Mouse (Mus musculus) right cerebral cortex, postnatal 10 days (tissue): Measurements from ENCODE around the gene Scamp3.

Experiments
- DNase-seq, 2 experiments: peaks; one replicate each; pipeline ENCODE4 v3.0.0; 2021; ENCODE audit warnings: low spot score in 2 of 2

Scamp3 gene

DNA sequence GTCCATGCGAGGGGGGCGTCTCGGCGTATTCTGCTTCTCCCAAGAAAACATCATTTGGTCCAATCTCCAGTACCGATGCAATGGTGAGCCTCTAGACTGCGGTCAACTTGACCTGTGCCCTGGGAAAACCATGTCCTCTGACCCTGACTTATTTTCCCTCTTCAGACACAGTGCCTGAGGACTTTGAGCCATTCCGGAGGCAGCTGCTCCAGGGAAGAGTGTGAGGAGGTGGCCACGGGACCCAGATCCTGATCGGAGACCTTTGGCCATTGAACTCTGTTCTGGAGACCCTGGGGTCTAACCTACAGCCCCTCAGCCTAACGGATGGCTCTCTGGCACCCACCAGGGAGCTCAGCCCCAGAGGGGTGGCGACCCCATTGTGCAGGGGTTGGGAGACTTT is 49.1 kb downstream of the Scamp3 start:
- DNase-seq, result no peak

DNA sequence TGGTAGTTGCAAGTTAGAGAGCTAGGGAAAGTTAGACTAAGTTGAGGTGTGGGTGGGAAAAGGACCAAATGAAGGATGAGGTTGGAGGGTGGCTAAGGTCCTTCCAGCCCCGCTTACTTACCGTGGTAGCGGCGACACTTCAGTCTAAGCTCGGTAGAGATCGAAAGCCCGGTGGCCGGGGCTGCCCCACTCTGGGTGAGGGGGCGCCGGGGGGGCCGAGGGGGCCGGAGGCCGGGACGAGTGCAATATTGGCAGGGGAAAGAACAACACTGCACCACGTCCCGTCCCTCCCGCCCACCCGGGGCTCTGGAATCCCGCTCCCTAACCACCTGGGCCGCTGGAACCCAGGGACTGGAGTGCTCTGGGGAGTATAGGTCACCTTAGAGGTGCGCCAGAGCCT is 49.6 kb downstream of the Scamp3 start, which contains the start of gene Mtx1:
Gene Mtx1, minus strand, starts transcription at position 189 of the 400 bp plus-strand sequence.
- no peak for DNase-seq

DNA sequence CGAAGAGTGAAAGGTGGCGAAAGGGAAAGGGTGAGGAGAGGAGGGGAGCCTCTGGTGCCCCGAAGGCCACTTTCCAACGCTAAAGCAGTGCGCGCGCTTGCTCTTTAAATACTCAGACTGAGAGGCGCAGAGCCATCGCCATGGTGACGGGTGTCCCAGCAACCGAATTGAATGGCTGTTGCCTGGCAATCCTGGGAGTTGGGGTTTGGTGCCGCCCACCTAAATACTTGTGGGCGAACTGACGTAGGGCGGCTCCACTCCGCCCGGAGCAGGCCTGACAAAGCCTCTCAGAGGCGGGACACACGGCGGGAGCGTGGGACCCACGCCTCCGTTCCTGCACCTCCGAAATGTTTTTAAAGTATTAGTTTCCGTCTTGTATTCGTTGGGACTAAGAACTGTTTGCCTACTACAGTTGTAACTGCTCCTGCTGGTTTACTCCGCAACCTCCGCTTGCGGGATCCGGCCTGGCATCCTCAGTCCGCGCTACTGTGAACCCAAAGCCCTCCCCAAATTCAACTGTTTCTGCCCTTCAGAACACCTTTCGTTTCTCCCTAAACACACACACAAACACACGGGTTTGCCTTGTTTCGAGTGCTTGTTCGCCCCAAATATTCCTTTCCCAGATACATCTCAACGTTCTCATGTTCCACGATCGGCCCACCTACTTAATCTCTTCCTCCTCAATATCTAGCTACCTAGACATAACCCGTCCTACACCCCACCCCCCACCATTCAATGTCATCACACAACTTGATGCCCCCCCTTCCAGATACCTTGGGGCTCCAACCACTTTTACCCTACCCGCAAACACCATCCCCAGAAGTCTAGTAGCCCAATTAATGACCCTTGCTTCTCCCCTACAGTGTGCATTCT is 50.3 kb downstream of the Scamp3 start:
- peak; percentile 96 to 97 for DNase-seq

DNA sequence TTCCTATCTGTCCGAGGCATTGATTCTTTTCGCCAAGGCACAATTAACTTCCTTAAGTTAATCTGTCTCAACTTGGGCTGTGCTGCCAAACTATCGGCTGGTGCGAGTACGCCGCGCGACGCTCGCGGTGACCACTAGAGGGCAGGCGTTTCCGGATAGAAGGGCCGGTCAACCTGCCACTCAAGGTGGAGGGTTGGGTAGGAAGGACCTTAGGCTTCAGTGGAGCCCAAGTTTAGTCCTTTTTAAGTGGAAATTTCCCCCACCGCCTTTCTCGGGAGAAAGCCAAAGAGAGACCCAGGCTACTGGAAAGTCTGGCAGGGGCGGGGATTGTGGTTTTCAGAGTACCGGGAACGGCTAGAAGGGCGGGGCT is 50.9 kb downstream of the Scamp3 start:
- peak; percentile 84 to 90 for DNase-seq

DNA sequence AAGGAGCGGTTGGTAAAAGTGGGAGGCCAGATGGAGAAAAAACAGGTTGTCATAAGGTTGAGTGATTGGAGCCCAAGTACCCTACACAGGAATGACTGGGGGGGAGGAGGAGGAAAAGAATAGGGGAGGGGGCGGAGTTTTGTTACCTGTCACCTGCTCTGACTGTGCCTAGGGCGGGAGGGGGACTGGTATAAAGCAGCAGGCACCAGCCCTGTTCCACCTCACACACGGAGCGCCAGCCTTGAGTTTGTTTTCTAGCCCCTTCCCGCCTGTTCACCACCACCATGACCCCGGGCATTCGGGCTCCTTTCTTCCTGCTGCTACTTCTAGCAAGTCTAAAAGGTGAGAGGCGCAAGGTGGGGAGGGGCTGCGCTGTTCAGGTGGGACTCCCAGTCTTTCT is 51.6 kb downstream of the Scamp3 start, which contains the start of gene Muc1:
Gene Muc1, plus strand, starts transcription at position 222 of the 400 bp plus-strand sequence.
- DNase-seq, result no peak

DNA sequence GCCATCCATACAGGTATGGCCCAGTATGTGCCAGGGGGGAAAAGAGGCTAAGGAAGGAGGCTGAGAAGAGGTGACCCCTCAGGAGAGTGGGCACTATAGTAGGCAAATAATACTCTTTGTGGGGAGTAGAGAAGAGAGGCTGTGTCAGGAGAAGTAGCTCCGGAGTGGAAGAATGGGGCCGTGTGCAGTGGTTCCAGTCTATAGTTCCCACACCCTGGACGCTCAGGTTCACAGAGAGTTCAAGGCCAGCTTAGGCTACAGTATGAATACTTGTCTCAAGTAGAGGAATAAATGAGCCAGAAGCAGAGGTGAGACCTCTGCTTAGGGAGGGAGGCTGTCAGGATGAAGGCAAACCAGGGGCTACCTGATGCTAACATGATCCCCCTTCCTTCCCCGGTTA is 52.0 kb downstream of the Scamp3 start:
- DNase-seq, result no peak

DNA sequence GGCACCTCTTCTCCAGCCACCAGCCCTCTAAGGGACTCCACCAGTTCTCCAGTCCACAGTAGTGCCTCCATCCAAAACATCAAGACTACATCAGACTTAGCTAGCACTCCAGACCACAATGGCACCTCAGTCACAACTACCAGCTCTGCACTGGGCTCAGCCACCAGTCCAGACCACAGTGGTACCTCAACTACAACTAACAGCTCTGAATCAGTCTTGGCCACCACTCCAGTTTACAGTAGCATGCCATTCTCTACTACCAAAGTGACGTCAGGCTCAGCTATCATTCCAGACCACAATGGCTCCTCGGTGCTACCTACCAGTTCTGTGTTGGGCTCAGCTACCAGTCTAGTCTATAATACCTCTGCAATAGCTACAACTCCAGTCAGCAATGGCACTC is 53.3 kb downstream of the Scamp3 start:
- no peak for DNase-seq

DNA sequence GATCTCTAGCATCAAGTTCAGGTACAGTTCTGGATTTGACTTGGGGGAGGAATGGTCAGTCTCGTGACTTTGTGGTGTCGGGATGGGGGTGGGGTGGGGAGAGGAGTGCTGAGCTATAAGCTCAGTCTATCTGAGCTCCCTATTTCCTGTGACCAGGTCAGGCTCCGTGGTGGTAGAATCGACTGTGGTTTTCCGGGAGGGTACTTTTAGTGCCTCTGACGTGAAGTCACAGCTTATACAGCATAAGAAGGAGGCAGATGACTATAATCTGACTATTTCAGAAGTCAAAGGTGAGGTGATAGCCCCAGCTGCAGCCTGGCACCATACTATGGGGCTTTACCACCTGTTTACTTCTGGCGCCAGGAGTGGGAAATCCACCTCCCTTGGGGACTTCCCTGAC is 54.1 kb downstream of the Scamp3 start:
- no peak for DNase-seq

DNA sequence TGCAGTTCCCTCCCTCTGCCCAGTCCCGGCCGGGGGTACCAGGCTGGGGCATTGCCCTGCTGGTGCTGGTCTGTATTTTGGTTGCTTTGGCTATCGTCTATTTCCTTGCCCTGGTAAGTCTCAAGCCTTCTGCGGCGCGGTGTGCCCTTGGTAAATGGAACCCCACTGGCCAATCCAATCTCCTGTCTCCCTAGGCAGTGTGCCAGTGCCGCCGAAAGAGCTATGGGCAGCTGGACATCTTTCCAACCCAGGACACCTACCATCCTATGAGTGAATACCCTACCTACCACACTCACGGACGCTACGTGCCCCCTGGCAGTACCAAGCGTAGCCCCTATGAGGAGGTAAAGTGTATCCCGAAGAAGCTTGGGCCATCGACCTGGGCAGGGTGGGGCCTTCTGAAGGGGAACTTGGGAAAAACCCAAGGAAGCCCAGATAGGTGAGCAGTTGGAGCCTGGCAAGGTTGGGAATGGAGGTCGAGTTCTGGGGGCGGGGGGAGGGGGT is 54.6 kb downstream of the Scamp3 start:
- DNase-seq, result peak in 1 of 2 experiments; percentile 61
